Mouse (Mus musculus): ENCODE results near the gene 1700012A03Rik. TPM values are rescaled to one million over a fixed set of nuclear protein-coding genes. Genes with fewer than 3 reads are reported as not detected.

The 1700012A03Rik gene
- not detected for total RNA-seq (2021)

DNA sequence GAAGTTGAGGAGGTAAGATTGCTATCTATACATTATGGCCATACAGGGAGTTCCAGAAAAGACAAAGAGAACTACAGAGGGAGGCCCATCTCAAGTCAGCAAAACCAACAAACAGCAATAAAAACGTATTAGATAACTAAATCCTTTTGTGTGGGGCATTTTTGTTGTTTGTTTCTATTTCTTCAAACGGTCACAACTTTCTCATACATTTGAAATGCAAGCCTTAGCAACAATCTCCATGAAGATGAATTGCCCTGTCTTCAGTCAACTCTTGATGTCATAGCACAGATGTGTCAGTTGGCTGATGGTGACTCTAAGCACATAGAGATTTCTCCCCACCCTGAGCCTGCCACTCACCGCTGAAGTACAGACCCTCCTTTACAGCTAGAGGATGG is at the start of gene 1700012A03Rik:
Gene 1700012A03Rik, plus strand, starts transcription at position 296 of the 395 bp plus-strand sequence.
- no peak for DNase-seq

DNA sequence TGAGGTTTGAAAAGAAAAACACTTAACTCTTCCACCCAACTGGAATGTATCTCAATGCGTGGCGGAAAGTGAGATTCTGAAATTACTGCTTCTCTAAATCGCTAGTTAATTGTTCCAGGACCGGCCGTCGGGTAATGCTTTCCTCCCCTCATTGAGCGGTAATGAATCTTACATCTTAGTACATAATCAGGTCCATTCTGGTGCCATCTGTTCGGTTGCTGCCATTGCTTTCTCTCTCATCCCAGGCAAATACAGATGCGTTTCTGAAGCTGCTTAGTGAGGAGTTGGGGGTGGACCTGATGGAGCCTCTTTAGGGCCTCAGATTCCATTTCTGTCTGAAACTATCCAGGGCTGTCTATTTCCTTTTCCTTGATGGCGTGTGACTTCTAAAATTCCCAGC is 45.8 kb upstream of the 1700012A03Rik start:
- DNase-seq: no peak

DNA sequence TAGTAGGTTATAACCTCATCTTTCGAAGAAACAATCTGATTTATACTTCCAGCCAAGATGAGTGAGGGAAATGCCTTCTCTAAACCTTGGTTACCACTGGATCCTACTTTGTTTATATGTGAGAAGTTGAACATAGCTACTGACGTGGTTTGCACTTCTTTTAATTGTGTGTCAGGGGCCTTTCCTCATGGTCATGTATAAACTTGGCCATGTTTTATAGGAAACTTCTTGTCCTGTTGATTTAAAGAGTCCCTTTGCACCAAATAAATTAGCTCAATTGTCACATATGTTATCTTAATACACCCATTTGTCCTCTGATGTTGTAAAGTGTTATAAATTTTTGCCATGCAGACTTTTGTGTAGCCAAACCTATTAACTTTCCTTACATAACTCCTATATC is 44.1 kb upstream of the 1700012A03Rik start:
- DNase-seq: no peak

DNA sequence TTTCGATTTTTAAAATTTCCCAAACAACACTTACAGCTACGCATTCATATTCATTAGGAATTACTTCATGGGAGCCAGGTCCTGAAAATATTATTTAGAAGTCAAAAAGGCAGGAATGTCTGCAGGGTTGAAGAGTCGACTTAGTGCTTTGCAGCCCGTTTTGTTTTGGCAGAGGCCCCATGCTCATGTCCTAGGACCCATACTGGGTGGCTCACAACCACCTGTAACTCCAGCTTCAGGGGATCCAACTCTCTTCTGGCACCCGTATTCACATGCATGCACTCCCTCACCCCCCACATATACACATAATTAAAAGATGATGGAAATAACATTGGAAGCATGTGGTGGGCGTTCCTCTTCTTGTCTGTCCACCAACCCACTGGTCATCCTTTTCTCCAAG is 43.7 kb upstream of the 1700012A03Rik start:
- no peak for DNase-seq

DNA sequence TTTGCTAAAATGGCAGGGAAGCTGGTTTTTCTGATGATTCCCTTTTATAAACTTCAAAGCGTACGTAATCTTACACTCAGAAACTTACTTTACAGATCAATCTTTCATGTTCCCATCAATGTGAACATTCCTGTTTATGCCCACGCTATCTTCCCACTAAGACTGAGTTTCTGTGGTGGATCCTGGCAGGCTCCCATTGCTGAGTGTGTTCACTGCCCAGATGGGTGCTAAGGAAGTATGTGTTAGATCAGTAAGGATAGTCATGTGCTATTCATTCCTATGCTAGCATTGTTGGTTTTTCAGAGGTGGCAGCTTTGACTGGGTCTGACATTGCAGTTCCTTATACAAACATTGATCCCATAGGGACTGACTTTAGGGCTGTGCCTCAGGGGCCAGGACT is 42.7 kb upstream of the 1700012A03Rik start:
- peak; percentile 29 to 42 for DNase-seq

GRCm38 (mm10) chr6:32016841-32017240 is 33.2 kb upstream of the 1700012A03Rik start:
- no peak for DNase-seq

DNA sequence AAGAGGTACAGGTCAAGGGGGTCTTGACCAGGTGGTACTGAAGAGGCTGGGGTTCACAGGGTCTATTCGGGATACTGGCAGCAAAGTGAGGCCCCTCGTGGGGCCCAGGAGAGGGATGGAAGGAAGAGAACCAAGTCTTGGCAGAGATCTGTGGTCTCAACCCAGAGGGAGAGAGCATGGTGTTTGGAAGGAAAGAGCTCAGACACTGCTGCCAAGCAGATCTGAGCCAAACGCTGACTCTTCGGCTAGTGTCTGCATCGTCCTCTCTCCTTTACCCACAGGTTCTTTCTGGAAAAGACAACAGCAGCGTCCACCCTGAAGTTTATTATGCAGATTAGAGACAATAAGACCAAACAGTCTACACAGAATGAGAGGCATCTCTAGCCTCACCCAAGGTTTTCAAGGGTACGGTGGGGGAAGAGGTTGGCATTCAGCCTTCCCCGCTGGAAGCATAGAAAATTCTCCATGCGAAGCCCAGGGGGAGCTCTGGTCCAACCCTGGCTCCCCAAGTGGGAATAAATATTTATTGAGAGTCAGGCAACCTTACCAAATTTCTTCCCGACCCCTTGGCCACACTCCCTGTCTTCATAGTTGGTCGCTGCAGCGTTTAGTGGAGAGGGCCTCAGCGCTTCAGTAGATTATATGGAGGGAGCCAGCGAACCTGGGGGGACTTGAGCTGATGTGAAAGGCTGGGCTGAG is 32.5 kb upstream of the 1700012A03Rik start:
- DNase-seq: peak in 1 of 2 experiments; percentile 11

DNA sequence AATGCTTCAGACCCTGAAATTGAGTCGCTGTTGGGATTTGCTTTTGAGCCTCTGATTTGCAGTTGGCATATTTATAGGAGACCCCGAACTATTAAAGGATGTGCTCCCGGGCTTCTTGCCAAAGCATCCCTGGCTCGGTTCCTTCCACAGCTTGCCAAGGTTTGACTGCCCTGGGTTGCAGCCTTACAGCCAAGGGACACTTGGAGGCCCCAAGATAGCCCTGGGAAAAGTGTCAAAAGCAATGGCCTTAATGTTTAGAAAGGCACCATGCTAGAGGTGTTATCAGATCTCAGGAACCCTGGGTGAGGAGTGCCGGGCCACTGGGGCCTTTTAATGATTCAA is 32.0 kb upstream of the 1700012A03Rik start:
- peak; percentile 23 to 30 for DNase-seq

DNA sequence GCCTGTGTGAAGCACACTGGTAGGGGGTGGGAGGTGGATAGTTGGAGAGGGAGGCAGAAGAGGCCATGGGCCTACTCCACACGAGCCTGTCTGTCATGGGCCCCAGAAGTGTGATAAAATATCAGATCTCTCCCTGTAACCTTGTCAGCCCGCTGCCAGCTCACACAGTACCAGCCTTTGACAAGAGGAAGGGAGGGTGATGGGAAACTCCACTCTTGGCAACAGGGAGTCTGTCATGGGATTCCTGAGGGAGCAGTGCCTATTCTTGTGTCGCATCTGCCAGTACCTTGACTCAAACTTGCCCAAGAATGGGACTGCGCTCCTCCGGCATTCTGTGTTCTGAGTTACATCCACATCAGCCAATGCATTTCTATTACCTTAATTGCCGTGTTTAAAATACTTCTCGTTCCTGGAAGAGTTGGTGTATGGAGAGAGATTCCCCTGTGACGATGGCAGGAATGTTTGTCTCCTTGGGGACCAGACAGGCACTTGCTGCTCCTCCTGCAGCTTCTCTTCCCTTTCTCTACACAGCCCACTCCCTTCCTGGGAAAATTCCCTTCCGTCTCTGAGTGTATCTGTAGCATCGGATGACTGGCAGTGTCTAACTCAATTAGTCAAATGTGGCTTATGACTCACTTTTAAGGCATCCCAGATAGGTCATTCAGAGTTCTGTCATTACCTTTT is 28.1 kb upstream of the 1700012A03Rik start:
- peak in 1 of 2 experiments; percentile 16 for DNase-seq

GRCm38 (mm10) chr6:32022537-32022869 is 27.5 kb upstream of the 1700012A03Rik start:
- DNase-seq: no peak

- DNase-seq: no peak
Observed at GRCm38 (mm10) chr6:32028228-32029009, 21.6 kb upstream of the 1700012A03Rik start.

GRCm38 (mm10) chr6:32034226-32034625 is 15.8 kb upstream of the 1700012A03Rik start:
- DNase-seq: no peak

GRCm38 (mm10) chr6:32045344-32045743 is 4.7 kb upstream of the 1700012A03Rik start:
- peak; percentile 66 to 75 for DNase-seq

DNA sequence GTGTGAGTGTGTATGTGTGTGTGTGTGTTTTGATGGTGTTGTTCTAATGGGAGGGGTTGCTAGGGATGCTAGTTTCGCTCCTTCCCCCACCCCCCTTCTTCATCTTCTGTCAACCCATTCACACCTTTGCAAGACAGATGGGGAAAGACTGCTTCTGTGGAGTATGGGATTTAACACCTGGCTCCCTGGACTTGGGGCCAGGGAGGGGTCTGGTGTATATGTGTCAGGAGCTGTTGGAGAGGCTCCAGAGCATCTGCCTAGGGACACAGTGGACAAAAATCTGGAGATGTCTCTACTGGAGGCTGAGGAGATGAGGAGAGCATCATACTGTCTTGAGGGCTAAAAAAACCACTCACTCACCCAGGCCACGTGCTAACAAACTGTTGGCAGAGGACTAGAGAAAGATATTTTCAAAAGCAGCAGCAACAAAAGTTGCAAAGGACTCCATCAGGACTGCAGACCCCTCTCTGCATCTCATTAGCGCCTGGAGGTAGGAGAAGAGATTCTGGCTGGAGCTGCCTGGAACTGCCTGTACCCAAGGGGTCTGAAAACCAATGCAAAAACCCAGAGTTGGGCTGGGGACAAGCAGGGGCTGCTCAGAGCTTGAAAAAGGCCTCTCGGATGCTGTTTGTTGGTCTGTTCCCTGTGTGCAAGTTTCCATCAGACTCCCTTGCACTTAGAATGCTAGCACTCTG is 643 bp upstream of the 1700012A03Rik start:
- no peak for DNase-seq

DNA sequence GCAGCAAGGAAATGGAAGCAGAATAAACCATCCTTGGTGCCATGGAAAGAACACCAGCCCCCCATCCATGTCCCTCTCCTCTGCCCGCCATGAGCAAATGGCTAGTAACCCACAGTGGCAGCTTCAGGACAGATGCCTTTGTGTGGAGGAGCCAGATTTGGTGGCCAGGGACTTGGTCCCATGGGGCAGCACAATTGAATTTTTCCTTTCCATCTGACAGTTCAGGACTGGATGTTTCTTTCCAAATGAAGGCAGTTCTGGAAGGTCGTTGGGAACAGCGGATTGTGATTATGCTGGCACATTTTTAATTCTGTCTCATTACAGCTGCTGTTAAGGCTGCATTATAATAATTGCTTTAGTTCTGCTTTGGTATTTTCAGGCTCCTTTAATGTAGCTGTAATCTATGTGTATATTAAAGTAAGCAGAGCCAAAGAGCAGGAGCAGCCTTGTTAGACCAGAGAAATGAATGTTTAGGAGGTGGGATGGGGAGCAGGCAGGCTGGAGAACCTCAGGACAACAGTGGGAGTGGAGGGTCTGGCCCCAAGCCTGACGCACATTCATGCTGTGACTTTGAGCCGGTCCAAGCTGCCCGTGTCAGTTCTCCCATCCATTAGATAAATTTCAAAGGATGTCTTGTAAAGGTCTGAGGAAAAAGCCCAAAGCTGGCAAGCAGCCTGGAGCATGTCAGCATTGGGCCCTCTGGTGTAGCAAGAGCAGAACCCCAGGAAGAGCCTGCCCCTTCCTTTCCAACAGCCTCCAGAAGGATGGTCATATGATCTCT is 2.3 kb downstream of the 1700012A03Rik start:
- peak in 1 of 2 experiments; percentile 32 for DNase-seq

DNA sequence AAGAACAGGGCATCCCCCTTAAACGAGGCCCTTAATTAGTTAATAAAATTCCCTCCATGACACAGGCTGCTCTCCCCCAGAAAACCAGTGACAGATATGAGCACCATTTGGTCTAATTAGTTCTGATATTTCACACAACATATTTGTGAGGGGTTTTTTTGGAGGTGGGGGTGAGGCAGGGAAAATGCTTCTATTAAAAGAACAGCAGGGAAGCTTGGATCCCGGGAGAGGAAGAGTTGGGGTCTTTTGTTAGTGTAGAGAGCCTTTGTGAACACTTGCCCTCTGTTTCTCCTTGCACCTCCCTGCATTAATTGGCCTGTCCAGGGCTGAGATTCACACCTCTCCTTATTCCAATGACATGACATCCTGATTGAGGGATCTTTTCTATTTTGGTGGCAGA is 6.5 kb downstream of the 1700012A03Rik start:
- no peak for DNase-seq

DNA sequence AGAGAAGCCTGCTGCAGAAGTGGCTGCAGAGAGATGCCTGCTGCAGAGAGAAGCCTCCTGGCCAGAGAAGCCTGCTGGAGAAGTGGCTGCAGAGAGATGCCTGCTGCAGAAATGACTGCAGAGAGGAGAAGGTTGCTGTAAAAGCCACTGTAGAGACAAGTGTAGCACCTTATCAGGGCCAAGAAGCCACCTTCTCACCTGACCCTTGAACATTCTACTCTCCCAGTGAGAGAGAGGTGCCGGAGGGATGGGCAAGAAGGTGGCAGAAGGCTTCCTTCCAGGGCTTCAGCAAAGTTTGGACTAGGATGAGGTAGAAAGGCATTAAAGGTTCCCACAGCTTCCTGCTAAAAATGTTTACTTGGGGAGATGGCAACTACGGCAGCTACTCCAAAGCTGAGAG is 8.5 kb downstream of the 1700012A03Rik start:
- DNase-seq: no peak

DNA sequence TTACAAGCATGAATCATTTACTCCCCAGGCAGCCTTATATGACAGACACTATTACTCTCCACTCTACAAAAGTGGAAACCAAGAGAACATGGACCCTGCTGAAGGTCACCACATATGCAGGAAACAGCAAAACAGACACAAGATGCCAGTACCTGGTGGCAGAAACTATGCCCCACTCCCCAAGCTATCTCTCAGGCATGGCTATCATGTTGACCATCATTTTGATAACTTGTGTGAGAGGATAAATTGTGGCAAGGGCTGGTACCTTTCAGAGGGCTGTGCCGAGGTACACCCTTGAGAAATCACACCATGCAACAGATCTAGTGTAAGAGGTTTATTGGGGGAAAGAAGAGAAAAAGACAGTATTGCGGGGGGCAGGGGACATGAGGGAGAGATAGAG is 10.6 kb downstream of the 1700012A03Rik start:
- no peak for DNase-seq

DNA sequence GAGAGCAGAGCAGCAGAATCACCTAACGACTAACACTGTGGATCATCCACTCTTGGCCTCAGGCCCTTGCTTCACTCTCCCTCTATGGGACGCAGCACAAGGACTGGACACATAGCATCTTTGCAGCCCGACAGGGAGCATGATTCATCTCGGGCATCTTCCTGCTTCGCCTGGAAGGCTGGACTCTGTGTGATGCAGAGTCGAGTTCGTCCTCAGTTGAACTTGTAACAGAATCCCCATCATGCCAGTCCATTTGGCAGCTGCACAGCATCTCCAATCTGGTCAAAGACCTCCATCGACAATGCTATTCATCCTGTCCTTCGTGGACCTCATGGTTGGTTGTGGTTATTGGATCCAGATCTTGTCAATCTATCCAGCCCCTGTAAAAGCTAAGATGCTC is 11.2 kb downstream of the 1700012A03Rik start:
- DNase-seq: no peak

GRCm38 (mm10) chr6:32065789-32066510 is 15.9 kb downstream of the 1700012A03Rik start:
- DNase-seq: no peak

GRCm38 (mm10) chr6:32072161-32072560 is 22.1 kb downstream of the 1700012A03Rik start:
- DNase-seq: no peak
